Mouse (Mus musculus): ENCODE results near the gene Foxo4. TPM values are rescaled to one million over a fixed set of nuclear protein-coding genes. Genes with fewer than 3 reads are reported as not detected.
A peak's percentile ranks its signal among the peaks of the same experiment; 100 is the strongest.

Foxo4 gene
- total RNA-seq (2021), result 10 to 100 TPM; 19.8 to 24.0 TPM
- long read RNA-seq, experiment 1, result 0 reads
- long read RNA-seq, experiment 2, partial matches to known transcripts, result 0 of 1 reads
- long read RNA-seq, experiment 2, other reads (novel, unspliced or antisense), result 1 of 1 reads

DNA sequence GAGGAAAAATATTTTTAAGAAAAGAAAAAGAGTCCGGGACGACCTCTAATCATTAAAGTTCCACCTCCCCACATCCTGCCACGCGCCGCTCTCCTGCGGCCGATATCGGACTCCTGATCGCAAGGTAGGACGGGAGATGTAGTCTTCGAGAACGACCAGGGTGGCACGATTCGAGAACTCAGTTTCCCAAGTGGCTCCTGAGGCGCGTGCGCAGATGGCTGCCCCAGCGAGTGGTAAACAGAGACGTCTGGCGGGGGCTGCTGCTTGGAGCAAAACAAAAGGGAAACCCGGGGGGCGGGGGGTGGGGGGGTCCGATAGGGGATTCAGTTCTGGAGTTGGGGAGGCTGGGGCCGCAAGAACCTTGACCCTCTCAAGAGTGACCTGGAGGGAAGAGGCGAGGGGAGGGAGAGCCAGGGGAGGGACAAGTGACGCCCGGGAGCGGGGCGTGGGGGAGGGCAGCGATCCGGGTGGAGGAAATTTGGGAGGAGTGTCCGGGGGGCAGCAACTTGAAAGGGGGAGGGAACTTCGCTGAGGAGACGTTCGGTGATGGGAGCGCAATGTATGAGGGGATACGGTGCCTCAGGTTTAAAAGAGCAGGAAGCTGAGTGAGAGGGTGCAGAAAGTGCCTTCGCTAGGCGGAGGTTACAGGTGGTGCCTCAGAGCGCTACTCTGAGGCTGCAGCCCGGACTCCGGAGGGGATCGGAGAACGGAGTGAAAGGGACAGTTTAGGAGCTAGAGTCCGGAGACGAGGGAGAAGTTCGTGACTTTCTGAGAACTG lies at the start of gene Foxo4:
Foxo4 (plus strand) TSS at position 577 of the 778 bp plus-strand sequence.
- DNase-seq (ENCODE audit: low spot score in 2 of 2), result peak; percentile 78 to 87
- Histone ChIP-seq H3K27ac (peak within 1 kb of the TSS; percentile 82), H3K4me3 (peak within 1 kb of the TSS; percentile 64)
- no peak for TF ChIP-seq CTCF (conservative IDR thresholded peaks at IDR 0.05)

DNA sequence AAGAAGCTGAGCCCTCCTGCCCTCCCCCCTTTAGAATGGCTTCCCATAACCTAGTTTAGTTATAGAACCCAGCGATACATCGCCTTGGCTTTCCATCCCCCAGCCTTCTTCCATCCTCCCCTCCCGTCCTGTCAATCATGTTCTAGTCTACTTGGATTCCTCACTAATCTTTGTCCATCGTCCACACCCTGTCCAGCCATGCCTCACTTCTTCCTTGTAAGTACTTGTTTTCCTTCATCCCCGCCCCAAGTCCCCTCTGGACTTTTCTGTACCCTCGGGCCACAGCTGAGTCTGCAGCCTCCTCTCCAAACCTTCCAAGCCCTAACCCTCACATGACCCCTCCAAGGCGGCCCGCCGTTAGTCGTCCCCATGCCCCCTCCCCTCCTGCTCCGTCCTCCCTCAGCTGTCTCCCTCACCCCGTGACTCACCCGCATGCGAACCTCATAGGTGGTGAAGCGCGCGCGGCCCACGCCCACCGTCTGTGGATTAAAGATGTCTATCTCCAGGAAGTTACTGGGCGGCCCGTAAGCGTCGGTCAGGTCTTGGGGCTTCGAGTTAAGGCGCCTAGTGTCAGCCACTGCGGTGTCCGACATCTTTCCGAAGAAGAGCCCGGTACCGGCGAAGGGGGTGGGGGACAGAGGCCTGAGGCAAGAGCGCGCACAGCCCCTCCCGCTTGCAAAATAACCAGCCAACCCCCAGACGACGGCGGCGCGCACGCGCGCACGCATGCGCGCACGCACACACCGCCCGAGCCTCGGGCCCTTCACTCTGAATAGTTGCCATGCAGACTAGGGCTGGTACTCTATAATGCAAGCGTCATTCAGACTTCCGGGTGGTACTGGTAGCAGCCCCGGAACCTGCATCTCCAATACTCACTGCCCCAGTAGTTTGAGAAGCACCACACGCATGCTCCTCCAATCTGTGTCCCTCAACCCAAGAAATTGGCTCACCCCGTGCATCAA lies 32.2 kb upstream of the Foxo4 start, which contains the start of gene Snx12:
Snx12 (minus strand) TSS at position 730 of the 962 bp plus-strand sequence.
- Histone ChIP-seq H3K4me3 (peak within 1 kb of the TSS; percentile 65), H3K27ac (peak within 1 kb of the TSS; percentile 92)
- DNase-seq (ENCODE audit: low spot score in 2 of 2), result peak; percentile 79 to 91
- TF ChIP-seq CTCF (conservative IDR thresholded peaks at IDR 0.05), result no peak

DNA sequence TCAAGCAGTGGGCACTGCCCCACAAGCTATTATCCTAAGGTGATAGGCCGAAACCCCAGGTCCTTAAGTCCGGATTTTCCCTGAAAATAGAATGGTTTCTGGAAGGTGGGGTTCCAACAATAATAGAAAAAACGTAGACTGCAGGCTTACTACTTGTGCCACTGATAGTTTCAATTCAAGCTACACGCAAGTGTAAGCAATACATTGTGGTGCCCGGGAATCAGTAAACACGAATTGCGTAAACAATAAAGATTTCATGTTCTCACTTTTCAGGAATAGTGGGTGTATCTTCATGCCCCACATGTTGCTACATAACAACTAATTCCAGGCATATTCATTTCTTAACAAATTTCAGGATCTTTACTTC lies 31.5 kb upstream of the Foxo4 start:
- no peak for TF ChIP-seq CTCF (conservative IDR thresholded peaks at IDR 0.05)
- no peak for DNase-seq (ENCODE audit: low spot score in 2 of 2)
- Histone ChIP-seq H3K27ac (peak overlapping the region; percentile 84), H3K4me3 (peak overlapping the region; percentile 65)

DNA sequence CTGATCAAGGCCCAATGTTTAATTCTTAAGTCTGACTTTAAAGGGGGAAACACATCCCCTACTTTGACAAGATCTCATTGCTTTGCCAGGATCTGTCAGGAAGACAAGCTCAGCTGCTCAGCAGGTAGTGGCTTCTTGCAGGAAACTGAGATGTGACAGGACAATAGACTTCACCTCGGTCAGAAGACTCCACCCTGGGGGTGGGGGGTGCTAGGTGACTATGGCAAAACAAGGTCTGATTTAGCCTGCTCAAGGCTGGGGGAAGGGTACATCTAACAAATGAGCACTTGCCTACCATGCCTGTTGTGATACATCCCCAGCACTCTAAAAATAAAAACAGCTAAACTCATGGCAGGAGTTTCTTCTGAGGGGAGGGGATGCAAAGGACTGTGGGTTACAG lies 9.3 kb upstream of the Foxo4 start:
- DNase-seq (ENCODE audit: low spot score in 2 of 2), result no peak
- Histone ChIP-seq H3K27ac (no peak overlapping the region), H3K4me3 (no peak overlapping the region)
- no peak for TF ChIP-seq CTCF (conservative IDR thresholded peaks at IDR 0.05)

DNA sequence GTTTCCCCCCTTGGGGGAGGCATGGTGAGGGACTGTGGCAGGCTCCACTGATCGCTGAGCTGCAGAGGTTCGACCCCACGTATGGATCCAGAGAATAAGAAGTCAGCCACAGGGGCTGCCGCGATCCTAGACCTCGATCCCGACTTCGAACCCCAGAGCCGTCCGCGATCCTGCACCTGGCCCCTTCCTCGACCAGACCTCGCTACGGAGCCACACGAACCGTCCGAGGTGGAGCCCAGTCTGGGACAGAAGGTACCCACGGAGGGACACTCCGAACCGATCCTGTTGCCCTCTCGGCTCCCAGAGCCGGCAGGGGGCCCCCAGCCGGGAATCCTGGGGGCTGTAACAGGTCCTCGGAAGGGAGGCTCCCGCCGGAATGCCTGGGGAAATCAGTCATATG lies 412 bp downstream of the Foxo4 start:
- TF ChIP-seq CTCF (conservative IDR thresholded peaks at IDR 0.05), result no peak
- peak overlapping the region; percentile 64 for H3K4me3 ChIP-seq
- peak overlapping the region; percentile 82; the same call in 1 of the 2 replicates for H3K27ac ChIP-seq

DNA sequence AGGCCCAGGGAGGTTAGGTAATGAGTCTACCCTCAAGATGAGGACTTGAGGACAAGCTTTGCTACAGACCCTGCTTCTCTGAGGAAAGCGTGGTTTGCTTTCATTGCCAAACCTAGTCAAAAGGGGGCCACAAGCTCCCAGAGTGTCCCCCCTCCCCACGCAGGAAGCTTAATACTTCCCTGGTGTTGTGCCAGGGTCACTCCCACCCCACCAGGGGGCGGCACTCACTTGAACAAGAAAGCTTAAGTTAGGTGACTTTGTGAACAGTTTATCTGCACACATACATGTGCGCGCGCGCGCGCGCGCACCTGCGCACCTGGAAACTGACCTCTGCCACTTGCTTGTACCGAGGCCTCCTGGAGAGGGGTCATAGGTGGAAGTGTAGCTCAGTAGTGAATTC lies 2.3 kb downstream of the Foxo4 start:
- H3K4me3 ChIP-seq, result no peak overlapping the region
- TF ChIP-seq CTCF (conservative IDR thresholded peaks at IDR 0.05), result peak; percentile 42
- no peak overlapping the region for H3K27ac ChIP-seq
- no peak for DNase-seq (ENCODE audit: low spot score in 2 of 2)

More for the DNA sequence above, 412 bp downstream of the Foxo4 start:
- no peak for DNase-seq (ENCODE audit: low spot score in 2 of 2)

DNA sequence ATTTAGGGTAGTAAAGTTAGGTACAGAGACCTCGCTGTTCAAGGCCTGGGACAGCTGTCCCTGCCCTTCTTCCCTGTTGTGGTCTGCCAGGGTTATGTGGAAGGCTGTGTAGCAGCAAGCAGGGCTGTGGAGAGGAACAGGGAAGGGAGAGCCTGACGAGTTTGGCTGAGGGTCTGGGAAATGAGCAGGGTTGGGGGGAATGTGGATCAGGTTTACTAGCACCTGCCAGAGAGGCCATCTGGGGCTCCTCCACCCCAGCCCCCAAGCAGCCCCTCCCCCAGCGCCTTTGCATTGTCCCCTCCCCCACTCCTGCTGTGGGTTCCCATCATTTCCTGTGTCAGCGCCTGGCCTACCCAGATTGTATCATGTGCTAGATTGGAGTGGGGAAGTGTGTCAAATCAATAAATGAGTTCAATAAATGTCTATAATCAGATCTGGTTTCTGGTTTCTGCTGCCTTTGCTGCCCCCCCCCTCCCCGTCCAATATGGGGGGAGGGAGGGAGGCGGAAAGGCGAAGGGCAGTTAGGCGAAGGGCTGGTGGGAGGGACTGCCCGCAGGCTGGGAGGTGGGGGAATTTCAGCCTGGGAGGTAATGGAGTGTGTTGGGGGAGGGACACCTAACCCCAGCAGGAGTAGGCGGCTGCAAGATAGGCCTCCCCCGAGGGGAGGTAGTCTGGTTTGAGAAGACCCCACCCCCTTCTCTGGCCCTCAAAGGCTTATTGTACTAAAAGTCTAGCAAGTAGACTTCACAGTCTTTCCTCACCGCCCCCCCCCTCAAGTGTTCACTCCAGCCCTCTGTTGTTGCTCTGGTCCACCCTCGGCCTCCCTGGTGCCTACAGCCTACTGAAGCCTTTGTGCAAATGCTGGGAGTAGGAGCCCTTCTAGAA lies 6.4 kb downstream of the Foxo4 start:
- no peak overlapping the region for H3K4me3 ChIP-seq
- no peak for DNase-seq (ENCODE audit: low spot score in 2 of 2)
- no peak overlapping the region for H3K27ac ChIP-seq
- no peak for TF ChIP-seq CTCF (conservative IDR thresholded peaks at IDR 0.05)

DNA sequence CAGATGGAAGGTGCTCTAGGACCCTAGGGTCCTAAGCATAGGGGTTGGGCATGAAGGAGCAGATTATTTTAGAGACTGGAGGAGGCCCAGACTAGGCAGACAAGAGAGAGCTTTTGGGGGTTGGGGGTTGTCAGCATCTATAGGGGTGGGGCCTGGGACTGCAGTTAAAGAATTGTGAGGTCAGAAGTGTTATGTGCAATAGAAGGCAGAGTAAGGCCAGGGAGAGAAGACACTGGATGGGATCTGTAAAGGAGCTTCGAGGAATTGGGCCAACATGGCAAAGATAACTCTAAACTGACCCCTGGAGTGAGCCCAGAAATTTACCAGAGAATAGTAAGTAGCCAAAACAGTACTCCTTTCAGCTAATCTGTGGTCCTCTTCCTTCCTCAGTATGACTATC lies 9.6 kb downstream of the Foxo4 start, which contains the start of gene Gm614:
Gm614 (minus strand) TSS at position 101 of the 400 bp plus-strand sequence.
- no peak for DNase-seq (ENCODE audit: low spot score in 2 of 2)
- TF ChIP-seq CTCF (conservative IDR thresholded peaks at IDR 0.05), result no peak
- H3K27ac ChIP-seq, result no peak within 1 kb of the TSS
- H3K4me3 ChIP-seq, result no peak within 1 kb of the TSS

DNA sequence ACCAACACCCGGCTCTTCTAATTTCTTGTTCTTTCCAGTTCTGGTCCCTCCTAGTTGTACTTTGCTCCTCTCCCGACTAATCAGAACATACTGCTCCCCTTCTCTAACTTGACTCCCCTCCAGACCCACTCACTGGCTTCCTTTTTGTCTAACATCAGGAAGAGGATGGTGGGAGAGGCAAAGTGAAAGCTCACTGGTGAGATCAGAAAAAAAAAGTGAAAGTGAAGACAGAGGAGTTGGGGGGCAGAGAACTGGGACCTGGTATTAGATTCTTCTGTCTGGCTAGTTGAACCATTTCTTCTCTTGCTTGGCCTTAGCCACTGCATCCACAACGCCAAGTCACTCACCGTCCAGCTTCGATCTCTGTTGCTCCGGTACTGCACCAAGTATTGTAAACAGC lies 12.3 kb downstream of the Foxo4 start:
- no peak overlapping the region for H3K27ac ChIP-seq
- no peak for TF ChIP-seq CTCF (conservative IDR thresholded peaks at IDR 0.05)

DNA sequence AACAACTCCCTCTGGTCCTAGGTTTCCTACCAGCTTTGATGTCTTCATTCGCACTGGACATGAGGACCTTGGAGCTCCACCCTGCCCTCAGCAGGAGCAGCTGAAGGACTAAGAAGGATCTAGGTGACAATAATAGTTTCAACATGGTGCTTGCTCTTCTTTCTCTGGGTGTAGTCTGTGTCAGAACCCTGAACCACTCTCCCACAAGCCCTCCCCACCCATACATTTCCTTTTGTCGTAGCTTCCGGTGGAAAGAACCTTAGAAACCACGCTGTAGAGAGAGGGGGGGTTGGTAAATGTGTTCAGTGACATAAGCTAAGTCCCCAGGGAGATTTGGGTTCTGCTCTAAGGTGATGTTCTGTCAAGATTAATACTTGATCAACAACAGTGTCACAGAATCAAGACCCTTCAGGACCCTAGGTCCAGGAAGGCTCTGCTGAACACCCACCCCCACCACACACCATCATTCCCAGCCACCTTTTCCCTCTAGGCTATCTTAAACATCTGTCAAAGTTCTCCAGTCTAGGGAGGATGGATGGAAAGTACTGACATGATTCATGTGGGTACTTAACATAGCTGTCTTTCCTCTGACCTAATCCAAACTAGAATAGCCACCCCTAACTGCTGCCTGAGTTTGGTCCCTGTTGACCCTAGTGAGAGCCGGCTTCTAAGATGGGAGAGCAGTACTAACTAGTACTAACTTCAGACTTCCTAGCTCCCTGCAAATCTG lies 13.9 kb downstream of the Foxo4 start, which contains the start of gene Il2rg:
Il2rg (minus strand) TSS at position 231 of the 730 bp plus-strand sequence.
- no peak within 1 kb of the TSS for H3K27ac ChIP-seq
- no peak for TF ChIP-seq CTCF (conservative IDR thresholded peaks at IDR 0.05)
- no peak within 1 kb of the TSS for H3K4me3 ChIP-seq
- no peak for DNase-seq (ENCODE audit: low spot score in 2 of 2)

More for the DNA sequence above, 12.3 kb downstream of the Foxo4 start:
- DNase-seq (ENCODE audit: low spot score in 2 of 2), result no peak
- no peak overlapping the region for H3K4me3 ChIP-seq

DNA sequence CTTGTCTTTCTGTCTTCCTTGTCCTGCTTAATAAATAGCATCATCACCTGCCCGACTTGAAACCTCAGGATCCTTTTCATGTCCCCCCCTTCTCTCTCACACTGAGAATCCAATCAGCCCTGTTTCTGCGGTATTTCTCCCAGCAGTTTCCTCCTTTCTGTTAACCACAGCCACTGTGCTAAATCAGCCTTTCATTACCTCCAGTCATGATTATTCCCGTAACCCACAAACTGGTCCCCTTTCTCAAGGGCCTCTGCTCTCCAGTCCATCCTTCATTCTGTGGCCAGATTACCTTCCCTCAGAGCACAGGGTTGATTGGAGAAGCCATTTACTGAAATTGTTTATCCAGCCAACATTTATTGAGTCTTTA lies 14.4 kb downstream of the Foxo4 start, which contains the start of gene Gm20489:
Gm20489 (minus strand) TSS at position 269 of the 370 bp plus-strand sequence.
- no peak for DNase-seq (ENCODE audit: low spot score in 2 of 2)
- Histone ChIP-seq H3K27ac (no peak within 1 kb of the TSS), H3K4me3 (no peak within 1 kb of the TSS)
- no peak for TF ChIP-seq CTCF (conservative IDR thresholded peaks at IDR 0.05)

Measured in layer of hippocampus, adult 2 months (tissue).